Mouse (Mus musculus): ENCODE data around the gene Rnpep. TPM values are rescaled to one million over a fixed set of nuclear protein-coding genes. Genes with fewer than 3 reads are reported as not detected.
"Not testable (repeated sequence)": the region's sequence is repeated elsewhere in the genome, so short reads cannot be mapped to it uniquely, and the experiment has no call there.

Rnpep gene
- polyA plus RNA-seq, 1 experiment from 2014 or later, result 113 TPM

- Histone ChIP-seq H3K27ac (peak overlapping the region; percentile 42), H3K4me3 (no peak overlapping the region), H3K9me3 (replicated peaks) (no peaks in the 10 kb centered on the region), H3K27me3 (ENCODE audit: low read depth, poor library complexity, severe bottlenecking) (peaks cover 28% of the 10 kb centered on the region), H3K36me3 (no peaks in the 10 kb centered on the region; the same call in 1 of the 2 replicates), H3K4me1 (peaks cover 46% of the 10 kb centered on the region)
- WGBS, result 62% methylated on average over 8 of the region's 8 CpGs
- DNase-seq (ENCODE audit: low spot score), result no peak
These were observed 32.5 kb downstream of the Rnpep start for GRCm38 (mm10) chr1:135251405-135251804.

GRCm38 (mm10) chr1:135250706-135251105 is 33.2 kb downstream of the Rnpep start:
- no peak for DNase-seq (ENCODE audit: low spot score)
- 79% methylated on average over 2 of the region's 3 CpGs for WGBS
- peaks cover 28% of the 10 kb centered on the region for H3K27me3 ChIP-seq (ENCODE audit: low read depth, poor library complexity, severe bottlenecking)

DNA sequence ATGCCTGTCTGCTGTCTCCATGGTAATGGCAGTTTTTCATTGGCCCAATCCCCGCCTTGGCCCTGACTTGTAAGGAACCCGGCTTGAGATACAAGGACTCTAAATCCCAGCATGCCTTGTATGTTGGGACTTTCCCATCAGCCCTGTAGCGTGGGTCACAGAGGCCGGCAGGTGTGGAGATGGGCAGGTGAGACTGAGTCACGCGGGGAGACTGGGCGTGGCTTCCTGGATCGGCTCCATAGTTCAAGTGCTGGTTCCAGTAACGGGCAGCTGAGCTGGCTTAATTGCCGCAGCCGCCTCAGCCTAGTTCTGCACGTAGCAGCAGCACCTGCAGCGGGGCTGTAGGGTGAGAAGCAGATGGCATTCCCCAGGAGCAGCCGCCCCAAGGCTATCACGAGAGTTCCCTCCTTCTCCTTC is 35.4 kb downstream of the Rnpep start:
- Histone ChIP-seq H3K4me1 (peaks cover 27% of the 10 kb centered on the region), H3K27me3 (ENCODE audit: low read depth, poor library complexity, severe bottlenecking) (peaks cover 28% of the 10 kb centered on the region), H3K9me3 (replicated peaks) (no peaks in the 10 kb centered on the region), H3K4me3 (peak overlapping the region; percentile 29), H3K36me3 (no peaks in the 10 kb centered on the region), H3K27ac (no peak overlapping the region; the same call in 1 of the 2 replicates)
- DNase-seq (ENCODE audit: low spot score), result no peak
- 4% methylated on average over 15 of the region's 15 CpGs for WGBS

More at GRCm38 (mm10) chr1:135250706-135251105, 33.2 kb downstream of the Rnpep start:
- H3K4me1 ChIP-seq, result peaks cover 42% of the 10 kb centered on the region
- no peak overlapping the region for H3K27ac ChIP-seq
- no peak overlapping the region for H3K4me3 ChIP-seq
- no peaks in the 10 kb centered on the region for H3K9me3 ChIP-seq (replicated peaks)
- no peaks in the 10 kb centered on the region; the same call in 1 of the 2 replicates for H3K36me3 ChIP-seq

DNA sequence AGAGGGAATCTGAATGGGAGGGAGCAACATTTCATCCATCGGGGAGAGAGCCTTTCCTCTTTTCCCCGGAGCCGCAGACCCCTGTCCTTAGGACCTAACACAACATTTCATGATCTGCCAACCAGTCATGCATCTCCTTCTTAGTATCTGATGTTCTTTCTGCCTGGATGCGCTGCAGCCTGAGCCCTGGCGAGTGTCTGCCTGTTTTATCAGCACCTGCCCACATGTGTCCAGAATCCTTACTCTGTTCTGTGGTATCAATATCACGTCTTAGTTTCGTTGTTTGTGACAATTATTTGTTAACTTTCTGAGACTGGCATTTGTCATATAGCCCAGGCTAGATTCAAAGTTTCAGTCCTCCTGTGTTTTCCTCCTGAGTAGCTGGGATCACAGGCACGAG is 39.9 kb downstream of the Rnpep start:
- peaks cover 6% of the 10 kb centered on the region for H3K4me1 ChIP-seq
- H3K36me3 ChIP-seq, result no peaks in the 10 kb centered on the region
- no peak for DNase-seq (ENCODE audit: low spot score)
- 87% methylated on average over 8 of the region's 8 CpGs for WGBS
- H3K27me3 ChIP-seq (ENCODE audit: low read depth, poor library complexity, severe bottlenecking), result peaks cover 17% of the 10 kb centered on the region
- H3K9me3 ChIP-seq (replicated peaks), result no peaks in the 10 kb centered on the region
- no peak overlapping the region for H3K4me3 ChIP-seq
- H3K27ac ChIP-seq, result no peak overlapping the region

GRCm38 (mm10) chr1:135240206-135240605 is 43.7 kb downstream of the Rnpep start:
- H3K4me1 ChIP-seq; H3K27me3 ChIP-seq (ENCODE audit: low read depth, poor library complexity, severe bottlenecking); H3K4me3 ChIP-seq; H3K36me3 ChIP-seq; H3K27ac ChIP-seq; H3K9me3 ChIP-seq (replicated peaks); DNase-seq (ENCODE audit: low spot score): not testable (repeated sequence)
- WGBS, result 87% methylated on average over 4 of the region's 4 CpGs

GRCm38 (mm10) chr1:135237131-135237851 is 46.6 kb downstream of the Rnpep start:
- Histone ChIP-seq H3K4me3 (no peak overlapping the region), H3K27me3 (ENCODE audit: low read depth, poor library complexity, severe bottlenecking) (no peaks in the 10 kb centered on the region), H3K27ac (no peak overlapping the region), H3K36me3 (no peaks in the 10 kb centered on the region), H3K9me3 (replicated peaks) (no peaks in the 10 kb centered on the region), H3K4me1 (no peaks in the 10 kb centered on the region)
- no peak for DNase-seq (ENCODE audit: low spot score)
- 72% methylated on average over 12 of the region's 12 CpGs for WGBS

DNA sequence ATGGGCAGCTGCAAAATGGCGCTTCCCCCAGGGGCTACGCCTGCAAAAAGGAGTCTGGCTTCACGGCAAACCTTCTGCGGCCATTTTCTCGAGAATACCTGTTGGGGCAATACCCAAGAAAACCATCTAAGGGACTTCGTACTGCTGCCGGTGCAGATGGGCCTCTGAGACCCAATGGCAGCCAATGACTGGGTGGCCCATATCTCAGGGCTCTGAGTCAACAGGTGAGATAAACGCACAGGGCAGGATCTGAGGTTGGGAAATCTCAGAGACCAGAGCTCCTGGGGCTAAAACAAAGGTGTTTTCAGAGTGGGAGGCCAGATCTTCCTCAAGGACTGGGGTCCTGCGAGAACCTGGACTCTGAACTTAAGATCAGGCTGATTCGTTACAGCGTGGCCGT is 49.1 kb downstream of the Rnpep start:
- no peaks in the 10 kb centered on the region for H3K36me3 ChIP-seq
- no peaks in the 10 kb centered on the region for H3K27me3 ChIP-seq (ENCODE audit: low read depth, poor library complexity, severe bottlenecking)
- no peaks in the 10 kb centered on the region for H3K9me3 ChIP-seq (replicated peaks)
- no peak for DNase-seq (ENCODE audit: low spot score)
- no peak overlapping the region for H3K27ac ChIP-seq
- no peak overlapping the region for H3K4me3 ChIP-seq
- H3K4me1 ChIP-seq, result no peaks in the 10 kb centered on the region
- WGBS, result 88% methylated on average over 12 of the region's 12 CpGs

DNA sequence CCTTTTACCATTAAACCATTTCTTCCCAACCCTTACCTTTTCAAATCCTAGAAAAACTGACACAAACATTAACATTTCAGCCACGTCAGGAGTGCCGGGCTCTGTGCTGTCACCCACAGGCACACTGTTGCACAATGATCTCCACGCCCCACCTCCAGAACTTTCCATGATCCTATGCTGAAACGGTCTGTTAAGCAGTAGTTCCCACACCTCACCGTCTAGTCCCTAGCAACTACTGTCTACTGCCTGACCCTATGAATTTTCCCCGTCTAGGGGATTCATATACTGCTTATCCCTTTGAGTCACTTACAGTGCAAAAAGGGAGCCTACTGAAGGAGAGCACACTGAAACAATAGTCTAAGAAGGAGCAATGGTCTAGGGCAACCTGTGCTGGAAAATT is 49.9 kb downstream of the Rnpep start:
- H3K4me1 ChIP-seq, result no peaks in the 10 kb centered on the region
- no peaks in the 10 kb centered on the region for H3K9me3 ChIP-seq (replicated peaks)
- no peaks in the 10 kb centered on the region for H3K36me3 ChIP-seq

GRCm38 (mm10) chr1:135231878-135232277 is 52.0 kb downstream of the Rnpep start:
- H3K27ac ChIP-seq; H3K36me3 ChIP-seq; H3K27me3 ChIP-seq (ENCODE audit: low read depth, poor library complexity, severe bottlenecking); H3K4me1 ChIP-seq; H3K4me3 ChIP-seq; DNase-seq (ENCODE audit: low spot score); H3K9me3 ChIP-seq (replicated peaks): not testable (repeated sequence)
- 77% methylated on average over 20 of the region's 20 CpGs for WGBS

More for the DNA sequence above, 49.9 kb downstream of the Rnpep start:
- no peak for DNase-seq (ENCODE audit: low spot score)
- Histone ChIP-seq H3K27ac (no peak overlapping the region), H3K27me3 (ENCODE audit: low read depth, poor library complexity, severe bottlenecking) (no peaks in the 10 kb centered on the region), H3K4me3 (no peak overlapping the region)
- 94% methylated on average over 6 of the region's 6 CpGs for WGBS

GRCm38 (mm10) chr1:135227339-135227950 is 56.4 kb downstream of the Rnpep start:
- 85% methylated on average over 13 of the region's 13 CpGs for WGBS
- Histone ChIP-seq H3K27ac (no peak overlapping the region), H3K36me3 (no peaks in the 10 kb centered on the region), H3K27me3 (ENCODE audit: low read depth, poor library complexity, severe bottlenecking) (no peaks in the 10 kb centered on the region), H3K4me1 (no peaks in the 10 kb centered on the region), H3K9me3 (replicated peaks) (no peaks in the 10 kb centered on the region), H3K4me3 (no peak overlapping the region)
- no peak for DNase-seq (ENCODE audit: low spot score)

GRCm38 (mm10) chr1:135224981-135225604 is 58.8 kb downstream of the Rnpep start:
- H3K36me3 ChIP-seq, result no peaks in the 10 kb centered on the region
- no peak overlapping the region for H3K27ac ChIP-seq
- H3K4me3 ChIP-seq, result no peak overlapping the region
- H3K27me3 ChIP-seq (ENCODE audit: low read depth, poor library complexity, severe bottlenecking), result no peaks in the 10 kb centered on the region
- no peaks in the 10 kb centered on the region for H3K9me3 ChIP-seq (replicated peaks)
- 43% methylated on average over 6 of the region's 6 CpGs for WGBS
- no peaks in the 10 kb centered on the region for H3K4me1 ChIP-seq
- no peak for DNase-seq (ENCODE audit: low spot score)

- no peaks in the 10 kb centered on the region for H3K4me1 ChIP-seq
- 77% methylated on average over 3 of the region's 3 CpGs for WGBS
These were observed 59.7 kb downstream of the Rnpep start for GRCm38 (mm10) chr1:135224147-135224546.

GRCm38 (mm10) chr1:135217607-135218233 is 66.2 kb downstream of the Rnpep start:
- Histone ChIP-seq H3K9me3 (replicated peaks) (no peaks in the 10 kb centered on the region), H3K36me3 (no peaks in the 10 kb centered on the region), H3K27ac (peak overlapping the region; percentile 5; the same call in 1 of the 2 replicates), H3K4me3 (no peak overlapping the region), H3K4me1 (peaks cover 10% of the 10 kb centered on the region), H3K27me3 (ENCODE audit: low read depth, poor library complexity, severe bottlenecking) (no peaks in the 10 kb centered on the region)
- no peak for DNase-seq (ENCODE audit: low spot score)
- 63% methylated on average over 13 of the region's 13 CpGs for WGBS

More at GRCm38 (mm10) chr1:135224147-135224546, 59.7 kb downstream of the Rnpep start:
- H3K9me3 ChIP-seq (replicated peaks), result no peaks in the 10 kb centered on the region
- DNase-seq (ENCODE audit: low spot score), result no peak
- H3K4me3 ChIP-seq, result no peak overlapping the region
- H3K36me3 ChIP-seq, result no peaks in the 10 kb centered on the region
- no peak overlapping the region for H3K27ac ChIP-seq
- no peaks in the 10 kb centered on the region for H3K27me3 ChIP-seq (ENCODE audit: low read depth, poor library complexity, severe bottlenecking)

Data from limb, embryonic 10.5 days (tissue).